Mouse (Mus musculus): ENCODE data around the gene Acsl1.

The Acsl1 gene

GRCm38 (mm10) chr8:46566914-46567529 lies 96.2 kb downstream of the Acsl1 start:
- peaks cover 37% of the 10 kb centered on the region for H3K4me1 ChIP-seq (replicated peaks; ENCODE audit: low read depth, low read length)
- H3K4me3 ChIP-seq (replicated peaks; ENCODE audit: low read length) = no peak overlapping the region
- no peaks in the 10 kb centered on the region for H3K27me3 ChIP-seq (ENCODE audit: insufficient read depth, low read length)
- no peaks in the 10 kb centered on the region for H3K9me3 ChIP-seq (ENCODE audit: low read length)
- peaks cover 85% of the 10 kb centered on the region for H3K36me3 ChIP-seq (ENCODE audit: insufficient read depth, low read length)
- TF ChIP-seq CTCF (conservative IDR thresholded peaks at IDR 0.05; ENCODE audit: low read length) (no peak), NANOG (IDR thresholded peaks at IDR 0.05; ENCODE audit: borderline replicate concordance, low read length) (no peak), POU5F1 (IDR thresholded peaks at IDR 0.05; ENCODE audit: borderline replicate concordance, low read length) (no peak)

- TF ChIP-seq POU5F1 (IDR thresholded peaks at IDR 0.05; ENCODE audit: borderline replicate concordance, low read length) = no peak
- TF ChIP-seq CTCF (conservative IDR thresholded peaks at IDR 0.05; ENCODE audit: low read length) = no peak
- no peak for TF ChIP-seq NANOG (IDR thresholded peaks at IDR 0.05; ENCODE audit: borderline replicate concordance, low read length)
- Histone ChIP-seq H3K36me3 (ENCODE audit: insufficient read depth, low read length) (peaks cover 84% of the 10 kb centered on the region), H3K4me3 (replicated peaks; ENCODE audit: low read length) (no peak overlapping the region), H3K4me1 (replicated peaks; ENCODE audit: low read depth, low read length) (peaks cover 46% of the 10 kb centered on the region), H3K27me3 (ENCODE audit: insufficient read depth, low read length) (no peaks in the 10 kb centered on the region), H3K9me3 (ENCODE audit: low read length) (no peaks in the 10 kb centered on the region)
Observed at GRCm38 (mm10) chr8:46567946-46568345, 97.1 kb downstream of the Acsl1 start.

GRCm38 (mm10) chr8:46568942-46569341 lies 98.1 kb downstream of the Acsl1 start:
- TF ChIP-seq POU5F1 (IDR thresholded peaks at IDR 0.05; ENCODE audit: borderline replicate concordance, low read length) = no peak
- TF ChIP-seq CTCF (conservative IDR thresholded peaks at IDR 0.05; ENCODE audit: low read length) = peak; percentile 25

GRCm38 (mm10) chr8:46569659-46570441 lies 99.0 kb downstream of the Acsl1 start:
- H3K36me3 ChIP-seq (ENCODE audit: insufficient read depth, low read length) = peaks cover 77% of the 10 kb centered on the region
- no peaks in the 10 kb centered on the region for H3K9me3 ChIP-seq (ENCODE audit: low read length)
- H3K4me3 ChIP-seq (replicated peaks; ENCODE audit: low read length) = no peak overlapping the region
- H3K27me3 ChIP-seq (ENCODE audit: insufficient read depth, low read length) = no peaks in the 10 kb centered on the region
- peaks cover 58% of the 10 kb centered on the region for H3K4me1 ChIP-seq (replicated peaks; ENCODE audit: low read depth, low read length)
- TF ChIP-seq NANOG (IDR thresholded peaks at IDR 0.05; ENCODE audit: borderline replicate concordance, low read length) (no peak), POU5F1 (IDR thresholded peaks at IDR 0.05; ENCODE audit: borderline replicate concordance, low read length) (no peak), CTCF (conservative IDR thresholded peaks at IDR 0.05; ENCODE audit: low read length) (no peak)

More at GRCm38 (mm10) chr8:46568942-46569341, 98.1 kb downstream of the Acsl1 start:
- peaks cover 76% of the 10 kb centered on the region for H3K36me3 ChIP-seq (ENCODE audit: insufficient read depth, low read length)
- no peaks in the 10 kb centered on the region for H3K9me3 ChIP-seq (ENCODE audit: low read length)
- H3K4me3 ChIP-seq (replicated peaks; ENCODE audit: low read length) = no peak overlapping the region
- no peaks in the 10 kb centered on the region for H3K27me3 ChIP-seq (ENCODE audit: insufficient read depth, low read length)
- H3K4me1 ChIP-seq (replicated peaks; ENCODE audit: low read depth, low read length) = peaks cover 49% of the 10 kb centered on the region

- Histone ChIP-seq H3K36me3 (ENCODE audit: insufficient read depth, low read length) (peaks cover 77% of the 10 kb centered on the region), H3K27me3 (ENCODE audit: insufficient read depth, low read length) (no peaks in the 10 kb centered on the region), H3K9me3 (ENCODE audit: low read length) (no peaks in the 10 kb centered on the region), H3K4me3 (replicated peaks; ENCODE audit: low read length) (no peak overlapping the region), H3K4me1 (replicated peaks; ENCODE audit: low read depth, low read length) (peaks cover 66% of the 10 kb centered on the region)
- TF ChIP-seq CTCF (conservative IDR thresholded peaks at IDR 0.05; ENCODE audit: low read length) (no peak), NANOG (IDR thresholded peaks at IDR 0.05; ENCODE audit: borderline replicate concordance, low read length) (no peak), POU5F1 (IDR thresholded peaks at IDR 0.05; ENCODE audit: borderline replicate concordance, low read length) (no peak)
Observed at GRCm38 (mm10) chr8:46570673-46571072, 99.8 kb downstream of the Acsl1 start.

- H3K9me3 ChIP-seq (ENCODE audit: low read length) = no peaks in the 10 kb centered on the region
- TF ChIP-seq POU5F1 (IDR thresholded peaks at IDR 0.05; ENCODE audit: borderline replicate concordance, low read length) (no peak), CTCF (conservative IDR thresholded peaks at IDR 0.05; ENCODE audit: low read length) (no peak), NANOG (IDR thresholded peaks at IDR 0.05; ENCODE audit: borderline replicate concordance, low read length) (no peak)
- H3K27me3 ChIP-seq (ENCODE audit: insufficient read depth, low read length) = no peaks in the 10 kb centered on the region
- H3K4me1 ChIP-seq (replicated peaks; ENCODE audit: low read depth, low read length) = peaks cover 57% of the 10 kb centered on the region
- peaks cover 78% of the 10 kb centered on the region for H3K36me3 ChIP-seq (ENCODE audit: insufficient read depth, low read length)
- H3K4me3 ChIP-seq (replicated peaks; ENCODE audit: low read length) = no peak overlapping the region
Observed at GRCm38 (mm10) chr8:46573446-46573845, 102.6 kb downstream of the Acsl1 start.

- H3K36me3 ChIP-seq (ENCODE audit: insufficient read depth, low read length) = peaks cover 78% of the 10 kb centered on the region
- H3K4me3 ChIP-seq (replicated peaks; ENCODE audit: low read length) = no peak overlapping the region
- H3K4me1 ChIP-seq (replicated peaks; ENCODE audit: low read depth, low read length) = peaks cover 57% of the 10 kb centered on the region
- no peaks in the 10 kb centered on the region for H3K9me3 ChIP-seq (ENCODE audit: low read length)
- TF ChIP-seq CTCF (conservative IDR thresholded peaks at IDR 0.05; ENCODE audit: low read length) (no peak), NANOG (IDR thresholded peaks at IDR 0.05; ENCODE audit: borderline replicate concordance, low read length) (no peak), POU5F1 (IDR thresholded peaks at IDR 0.05; ENCODE audit: borderline replicate concordance, low read length) (no peak)
- H3K27me3 ChIP-seq (ENCODE audit: insufficient read depth, low read length) = no peaks in the 10 kb centered on the region
Observed at GRCm38 (mm10) chr8:46573964-46574363, 103.1 kb downstream of the Acsl1 start.

GRCm38 (mm10) chr8:46578794-46579193 lies 108.0 kb downstream of the Acsl1 start:
- no peaks in the 10 kb centered on the region for H3K9me3 ChIP-seq (ENCODE audit: low read length)
- TF ChIP-seq NANOG (IDR thresholded peaks at IDR 0.05; ENCODE audit: borderline replicate concordance, low read length) = no peak
- no peak for TF ChIP-seq CTCF (conservative IDR thresholded peaks at IDR 0.05; ENCODE audit: low read length)
- peaks cover 88% of the 10 kb centered on the region for H3K36me3 ChIP-seq (ENCODE audit: insufficient read depth, low read length)
- peaks cover 29% of the 10 kb centered on the region for H3K4me1 ChIP-seq (replicated peaks; ENCODE audit: low read depth, low read length)
- H3K27me3 ChIP-seq (ENCODE audit: insufficient read depth, low read length) = no peaks in the 10 kb centered on the region
- H3K4me3 ChIP-seq (replicated peaks; ENCODE audit: low read length) = no peak overlapping the region

All from E14TG2a.4 (cell line).